Mouse (Mus musculus) right cerebral cortex, postnatal 14 days (tissue): ENCODE measurements around the gene Os9.

Experiments
- DNase-seq: peaks from one replicate; pipeline ENCODE4 v3.0.0; 2022

The Os9 gene

DNA sequence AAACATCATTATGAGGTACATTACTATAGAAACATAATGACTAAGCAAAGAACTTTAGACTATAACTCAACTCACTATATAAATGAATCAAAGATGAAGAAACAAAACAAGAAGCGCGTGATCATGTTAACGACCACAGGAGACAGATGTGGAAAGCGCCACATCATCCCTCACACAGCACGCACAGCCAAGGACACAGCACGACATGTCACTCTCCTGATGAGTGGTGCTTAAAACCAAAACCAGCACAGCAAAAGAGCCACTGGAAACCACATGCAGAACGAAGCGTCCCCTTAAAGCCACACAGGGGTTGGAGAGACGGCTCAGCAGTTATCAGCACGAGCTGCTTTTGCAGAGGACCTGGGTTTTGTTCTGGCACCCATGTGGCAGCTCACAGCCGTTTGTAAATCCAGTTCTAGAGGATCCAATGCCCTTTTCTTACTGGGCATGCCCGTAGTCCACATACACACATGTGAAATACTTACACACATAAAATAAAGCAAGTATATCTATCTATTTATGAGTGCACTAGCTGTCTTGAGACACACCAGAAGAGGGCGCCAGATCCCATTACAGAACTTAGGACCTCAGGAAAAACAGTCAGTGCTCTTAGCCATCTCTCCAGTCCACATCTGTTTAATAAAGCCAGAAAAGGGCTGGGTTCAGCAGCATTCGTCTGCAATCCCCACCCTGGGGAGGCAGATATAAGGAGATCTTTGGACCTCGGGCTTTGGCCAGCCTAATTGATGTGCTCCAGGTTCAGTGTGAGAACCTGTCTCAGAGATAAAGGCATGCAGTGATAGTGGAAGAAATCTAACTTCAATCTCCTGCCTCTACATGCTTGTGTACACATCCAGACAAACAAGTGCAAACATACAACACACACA, 9.7 kb downstream of the Os9 start:
- DNase-seq = peak; percentile 15

GRCm38 (mm10) chr10:127108262-127108583, 12.7 kb downstream of the Os9 start:
- DNase-seq = no peak

DNA sequence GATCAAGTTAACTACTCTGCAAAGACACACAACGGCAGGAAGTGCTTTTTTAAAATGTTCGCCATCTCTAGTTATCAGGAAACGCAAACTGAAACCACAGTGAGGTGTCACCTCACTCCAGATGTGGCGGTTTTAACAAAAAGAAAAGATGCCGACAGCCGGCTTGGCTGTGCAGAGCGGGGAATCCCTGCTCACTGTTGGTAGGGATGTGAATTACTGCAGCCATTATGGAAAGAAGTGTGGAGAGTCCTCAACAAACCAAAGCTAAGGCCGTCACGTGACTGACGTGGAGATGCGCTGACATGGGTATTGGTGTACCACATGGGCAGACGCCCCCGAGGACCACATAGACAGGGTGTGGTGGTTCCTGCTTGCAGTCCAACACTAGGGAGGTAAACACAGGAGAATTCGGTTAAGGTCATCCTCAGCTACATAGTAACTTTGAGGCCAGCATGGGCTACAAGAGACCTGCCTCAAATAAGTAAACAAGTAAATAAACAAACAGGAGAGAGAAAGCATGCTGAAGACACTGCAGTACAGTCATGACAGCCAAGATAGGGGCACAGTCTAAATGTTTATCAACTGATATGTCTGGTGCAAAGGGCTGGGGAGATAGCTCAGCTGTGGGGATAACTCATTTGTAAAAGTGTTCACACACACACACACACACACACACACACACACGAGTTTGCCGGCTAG, 13.2 kb downstream of the Os9 start:
- DNase-seq = no peak

- no peak for DNase-seq
These were observed 17.3 kb downstream of the Os9 start for GRCm38 (mm10) chr10:127103631-127104030.

DNA sequence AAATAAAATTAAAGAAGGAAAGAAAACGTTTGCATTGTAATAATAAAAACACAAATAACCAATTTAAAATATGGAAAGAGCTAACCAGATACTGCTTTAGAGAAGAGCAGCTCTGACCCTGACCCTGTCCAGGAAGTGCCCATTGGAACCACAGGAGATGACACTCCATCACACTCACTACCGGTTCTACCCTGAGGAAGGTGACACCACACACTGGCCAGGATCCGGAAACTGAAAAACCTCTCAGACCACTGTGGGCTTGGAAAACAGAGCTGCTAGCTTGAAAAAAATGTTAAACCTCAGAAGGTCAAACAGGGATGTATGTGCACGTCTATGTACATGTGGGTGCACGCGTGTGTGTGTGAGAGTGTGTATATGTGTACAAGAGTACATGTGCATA, 19.8 kb downstream of the Os9 start:
- DNase-seq = no peak

- DNase-seq = no peak
These were observed 20.5 kb downstream of the Os9 start for GRCm38 (mm10) chr10:127100414-127100813.

GRCm38 (mm10) chr10:127099868-127100267, 21.1 kb downstream of the Os9 start:
- DNase-seq = no peak

GRCm38 (mm10) chr10:127099191-127099590, 21.7 kb downstream of the Os9 start:
- DNase-seq = no peak

DNA sequence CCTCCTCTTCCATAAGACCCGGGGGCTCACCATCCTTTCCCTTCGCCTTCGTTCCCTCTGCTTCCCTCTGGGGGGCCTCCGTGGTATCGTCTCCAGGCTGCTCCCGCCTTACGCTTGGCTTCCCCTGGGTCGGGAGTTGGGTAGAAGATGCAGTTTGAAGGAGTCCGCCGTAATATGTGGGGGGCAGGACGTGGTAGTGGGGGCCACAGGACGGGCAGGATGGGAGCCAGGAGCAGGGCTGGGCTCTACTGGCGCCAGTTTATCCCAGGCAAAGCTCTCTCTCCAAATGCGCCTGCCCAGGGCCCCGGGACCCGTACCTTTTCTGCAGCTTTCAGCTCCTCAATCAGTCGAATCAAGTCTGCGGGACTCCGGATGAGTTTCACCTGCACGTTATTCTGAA, 22.4 kb downstream of the Os9 start:
- DNase-seq = no peak

DNA sequence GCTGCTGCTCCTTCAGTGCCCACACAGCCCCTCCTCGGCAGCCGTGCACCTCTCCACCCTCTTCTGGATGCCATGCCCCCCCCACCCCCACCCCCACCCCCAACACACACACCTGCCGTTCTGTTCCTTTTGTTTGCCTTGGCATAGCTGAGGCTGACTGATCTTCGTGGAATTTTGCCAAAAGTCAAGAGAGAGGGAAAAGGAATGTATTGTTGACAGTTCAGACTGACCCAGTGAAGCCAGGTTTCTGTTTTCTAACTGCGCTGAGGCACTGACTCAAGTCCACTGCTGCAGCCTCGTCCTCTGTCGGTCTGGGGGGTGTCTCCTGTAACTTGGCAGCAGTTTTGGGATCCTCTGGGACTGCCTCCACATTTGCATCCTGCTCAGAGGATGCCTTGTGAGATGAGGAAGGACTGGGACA, 26.5 kb downstream of the Os9 start:
- no peak for DNase-seq

DNA sequence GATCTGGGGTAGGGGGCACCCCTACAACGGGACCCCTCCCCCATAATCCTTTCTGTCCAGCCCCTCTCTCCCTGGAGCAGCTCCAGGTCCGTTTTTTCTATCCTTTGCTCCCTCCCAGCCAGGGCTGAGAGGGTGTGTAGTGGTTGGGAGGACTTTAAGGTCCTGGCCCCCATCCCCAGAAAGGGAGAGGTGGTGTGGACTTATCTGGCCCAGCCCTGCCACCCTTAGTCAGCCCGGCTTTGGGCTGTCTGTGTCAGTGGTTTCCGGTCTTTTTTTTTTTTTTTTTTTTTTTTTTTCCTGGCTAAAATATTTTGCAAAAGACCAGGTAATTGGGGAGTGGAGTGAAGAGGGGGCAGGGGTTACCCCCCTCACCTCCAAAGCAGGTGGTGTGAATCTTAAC, 28.2 kb downstream of the Os9 start:
- DNase-seq = no peak

- peak; percentile 62 for DNase-seq
These were observed 29.2 kb downstream of the Os9 start for GRCm38 (mm10) chr10:127091507-127092396.

DNA sequence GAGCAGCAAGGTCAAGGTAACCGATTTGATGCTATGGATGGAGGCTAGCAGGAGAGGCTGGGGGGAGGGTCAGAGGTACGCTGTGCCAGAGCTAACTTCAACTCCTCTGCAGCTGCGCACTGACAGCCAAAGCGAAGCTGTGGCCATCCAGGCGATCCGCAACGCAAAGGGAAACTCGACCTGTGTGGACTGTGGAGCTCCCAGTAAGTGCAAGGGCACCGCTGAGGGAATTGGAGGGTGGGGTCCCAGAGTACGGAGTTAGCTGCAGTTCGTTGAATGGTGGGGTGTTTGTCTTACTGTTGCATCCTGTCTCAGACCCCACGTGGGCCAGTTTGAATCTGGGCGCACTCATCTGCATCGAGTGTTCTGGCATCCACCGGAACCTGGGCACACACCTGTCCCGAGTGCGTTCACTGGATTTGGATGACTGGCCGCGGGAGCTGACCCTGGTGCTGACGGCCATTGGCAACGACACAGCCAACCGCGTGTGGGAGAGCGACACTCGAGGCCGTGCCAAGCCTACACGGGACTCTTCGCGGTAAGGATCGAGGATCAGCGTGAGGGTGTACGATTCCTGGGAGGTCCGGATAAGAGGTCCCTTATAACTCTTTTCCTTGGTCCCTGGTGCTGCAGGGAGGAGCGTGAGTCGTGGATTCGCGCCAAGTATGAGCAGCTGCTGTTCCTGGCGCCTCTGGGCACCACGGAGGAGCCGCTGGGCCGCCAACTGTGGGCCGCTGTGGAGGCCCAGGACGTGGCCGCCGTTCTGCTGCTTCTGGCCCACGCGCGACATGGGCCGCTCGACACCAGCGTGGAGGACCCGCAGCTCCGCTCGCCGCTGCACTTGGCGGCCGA, 30.1 kb downstream of the Os9 start:
- peak; percentile 64 for DNase-seq

- DNase-seq = no peak
These were observed 35.3 kb downstream of the Os9 start for GRCm38 (mm10) chr10:127085633-127086032.

GRCm38 (mm10) chr10:127085052-127085451, 35.9 kb downstream of the Os9 start:
- no peak for DNase-seq

DNA sequence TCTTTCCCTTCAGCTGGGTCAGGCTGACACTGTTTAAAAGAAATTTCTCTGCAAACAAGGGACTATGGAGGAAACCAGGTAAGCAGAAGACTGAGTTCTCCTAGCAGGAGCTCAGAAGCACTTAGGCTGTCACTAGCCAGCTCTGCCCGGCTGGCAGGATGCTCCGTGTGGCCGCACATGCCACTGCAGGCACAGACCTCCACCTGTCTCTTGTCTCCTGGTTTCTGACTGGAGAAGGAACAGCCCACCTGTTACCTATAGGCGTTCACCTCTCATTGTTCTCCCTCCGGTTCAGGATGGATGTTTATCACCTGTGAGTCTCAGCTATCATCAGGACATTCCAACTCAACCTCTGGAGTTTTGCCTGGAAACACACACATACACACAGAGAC, 37.0 kb downstream of the Os9 start:
- DNase-seq = no peak

- DNase-seq = no peak
These were observed 37.5 kb downstream of the Os9 start for GRCm38 (mm10) chr10:127083292-127083914.

DNA sequence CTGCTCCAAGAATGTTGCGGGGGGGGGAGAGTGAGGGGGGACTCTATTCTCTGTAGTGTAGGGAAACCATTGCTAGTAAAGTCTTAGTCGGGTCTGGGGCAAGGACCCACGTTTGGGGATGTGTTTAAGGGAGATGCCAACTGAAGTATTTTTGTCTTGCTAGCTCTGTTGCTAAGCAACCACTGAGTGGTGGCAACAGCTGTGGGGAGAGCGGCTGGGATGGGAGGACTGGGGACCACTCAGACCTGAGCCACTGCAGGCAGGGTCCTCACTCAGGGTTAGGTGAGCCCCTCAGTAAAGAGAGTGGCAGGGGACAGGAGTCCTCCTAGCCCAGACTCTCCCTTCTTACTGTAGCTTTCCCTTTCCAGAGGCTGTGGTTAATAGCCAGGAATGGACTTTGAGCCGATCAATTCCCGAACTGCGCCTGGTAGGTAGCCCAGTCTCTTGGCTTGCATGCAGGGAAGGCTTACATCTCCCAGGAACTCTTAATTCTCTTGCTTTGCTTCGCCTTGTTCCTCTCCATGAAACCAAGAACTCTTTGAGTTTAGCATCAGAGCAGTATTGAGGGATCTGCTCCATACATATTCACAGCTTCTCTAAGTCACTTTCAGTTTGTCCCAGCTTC, 38.8 kb downstream of the Os9 start:
- DNase-seq = no peak

- DNase-seq = peak; percentile 67
These were observed 39.8 kb downstream of the Os9 start for GRCm38 (mm10) chr10:127080901-127081780.

DNA sequence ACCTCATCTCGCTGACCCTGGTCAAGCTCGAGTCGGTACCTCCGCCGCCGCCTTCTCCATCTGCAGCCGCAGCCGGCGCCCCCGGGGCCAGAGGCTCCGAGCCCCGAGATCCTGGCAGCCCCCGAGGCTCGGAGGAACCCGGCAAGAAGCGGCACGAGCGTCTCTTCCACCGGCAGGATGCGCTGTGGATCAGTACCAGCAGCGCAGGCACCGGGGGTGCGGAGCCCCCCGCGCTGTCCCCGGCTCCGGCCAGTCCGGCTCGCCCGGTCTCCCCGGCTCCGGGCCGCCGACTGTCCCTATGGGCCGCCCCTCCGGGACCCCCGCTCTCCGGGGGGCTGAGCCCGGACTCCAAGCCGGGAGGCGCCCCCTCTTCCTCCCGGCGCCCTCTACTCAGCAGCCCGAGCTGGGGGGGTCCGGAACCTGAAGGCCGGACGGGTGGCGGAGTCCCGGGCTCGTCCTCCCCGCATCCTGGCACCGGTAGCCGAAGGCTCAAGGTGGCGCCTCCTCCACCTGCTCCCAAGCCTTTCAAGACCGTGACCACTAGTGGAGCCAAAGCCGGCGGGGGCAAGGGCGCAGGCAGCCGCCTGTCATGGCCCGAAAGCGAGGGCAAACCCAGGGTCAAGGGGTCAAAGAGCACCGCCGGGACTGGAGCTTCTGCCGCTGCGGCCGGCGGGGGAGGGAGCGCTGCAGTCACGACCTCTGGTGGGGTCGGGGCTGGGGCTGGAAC, 41.1 kb downstream of the Os9 start:
- DNase-seq = peak; percentile 65
